Mouse (Mus musculus): Measurements from ENCODE around the gene Cnnm2.

The Cnnm2 gene

GRCm38 (mm10) chr19:46848381-46849268 lies 87.2 kb downstream of the Cnnm2 start:
- DNase-seq: no peak

DNA sequence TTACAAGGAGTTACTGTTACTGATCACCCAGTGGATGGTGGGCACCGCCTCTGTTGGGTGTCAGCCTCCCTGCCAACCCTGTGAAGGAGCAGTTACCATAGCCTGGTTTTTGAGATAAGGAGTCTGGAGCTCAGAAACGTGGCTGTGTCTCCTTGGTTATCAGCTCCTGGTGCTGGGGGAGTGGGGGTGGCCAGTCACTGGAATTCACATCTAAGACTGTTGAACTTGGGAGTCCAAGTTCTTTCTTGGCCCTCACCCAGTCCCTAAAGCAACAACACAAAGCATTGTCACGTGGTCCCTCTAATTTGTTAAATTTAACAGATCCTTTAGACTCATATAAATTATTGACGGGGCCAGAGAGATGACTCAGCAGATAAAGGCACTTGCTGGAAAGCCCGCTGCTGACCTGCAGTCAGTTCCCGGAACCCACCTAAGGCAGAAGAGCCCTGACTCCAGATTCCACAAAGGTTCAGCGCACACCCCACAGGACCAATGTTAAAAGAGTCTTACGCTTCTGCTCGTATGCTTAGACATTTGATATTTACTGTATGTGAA lies 88.1 kb downstream of the Cnnm2 start:
- no peak for DNase-seq

DNA sequence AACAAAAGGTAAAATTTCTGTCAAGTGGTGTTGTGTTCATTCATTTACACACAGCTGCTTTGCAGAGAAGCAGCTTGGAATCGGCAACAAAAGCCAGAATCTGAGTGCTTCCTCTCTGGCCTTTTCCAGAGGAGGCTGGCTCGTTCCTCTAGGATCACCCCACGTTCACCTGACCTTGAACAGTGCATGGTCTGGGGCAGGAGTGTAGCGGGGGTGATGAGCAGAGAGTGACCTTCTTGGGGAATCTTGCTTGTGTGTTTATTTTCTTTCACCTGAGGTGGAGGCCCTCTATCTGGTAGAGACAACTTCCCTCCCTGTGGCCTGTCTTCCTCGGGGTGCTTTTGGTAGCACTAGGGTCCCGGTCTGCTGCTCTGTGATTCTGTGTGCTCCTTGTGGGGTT lies 94.8 kb downstream of the Cnnm2 start:
- DNase-seq: no peak

DNA sequence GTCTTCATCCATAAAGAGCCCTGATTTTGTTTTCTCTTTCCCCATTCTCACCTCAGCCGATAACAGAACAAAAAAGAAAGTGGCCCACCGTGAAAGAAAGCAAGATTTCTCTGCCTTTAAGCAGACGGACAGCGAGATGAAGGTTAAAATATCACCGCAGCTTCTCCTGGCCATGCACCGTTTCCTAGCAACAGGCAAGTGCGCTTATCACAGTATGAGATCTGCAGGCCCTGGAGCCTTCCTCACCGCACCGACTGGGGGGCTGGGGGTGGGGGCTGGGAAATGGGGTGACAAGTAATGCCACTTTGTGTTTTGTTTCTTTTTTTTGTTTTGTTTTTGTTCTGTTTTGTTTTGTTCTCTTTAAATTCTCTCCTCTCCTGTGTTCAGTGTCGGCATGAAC lies 95.4 kb downstream of the Cnnm2 start:
- DNase-seq: no peak

- DNase-seq: no peak
These were observed 96.0 kb downstream of the Cnnm2 start for GRCm38 (mm10) chr19:46857277-46857989.

DNA sequence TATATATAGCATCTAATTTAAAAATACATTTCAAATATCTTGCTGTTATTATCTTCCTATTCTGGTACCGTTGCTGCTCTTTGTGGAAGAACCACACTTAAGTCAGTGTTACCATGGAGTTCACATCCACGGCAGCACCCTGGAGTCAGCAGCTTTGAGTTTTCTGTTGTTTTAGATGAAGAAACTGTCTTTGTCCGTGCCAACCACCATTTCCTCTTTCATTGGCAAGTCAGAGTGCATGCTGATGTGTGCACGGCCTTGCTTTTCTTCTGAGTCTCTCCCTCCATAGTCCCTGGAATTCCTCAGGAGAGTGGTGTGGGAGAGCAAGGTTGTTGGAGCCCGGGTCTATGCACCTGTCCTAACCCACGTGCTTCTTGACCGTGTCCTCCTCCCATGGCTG lies 96.8 kb downstream of the Cnnm2 start:
- no peak for DNase-seq

DNA sequence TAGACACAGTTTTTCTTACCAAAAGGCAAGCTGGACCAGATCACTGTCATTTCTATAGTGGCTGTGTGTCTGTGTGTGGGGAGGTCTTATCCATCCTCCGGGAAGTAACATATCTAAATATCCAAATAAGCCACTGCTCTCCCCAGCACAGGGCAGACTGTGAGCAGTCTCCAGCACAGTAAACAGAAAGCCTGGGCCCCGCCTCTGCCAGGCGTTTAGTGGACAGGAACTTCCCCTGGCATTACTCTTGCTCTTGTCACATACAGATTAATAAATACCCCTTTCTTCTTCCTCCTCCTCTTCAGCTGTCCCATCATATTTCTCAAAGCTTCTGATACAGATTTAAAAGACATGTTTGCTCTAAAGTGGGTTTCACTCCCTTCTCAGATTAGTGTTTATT lies 101.2 kb downstream of the Cnnm2 start:
- no peak for DNase-seq

- DNase-seq: no peak
These were observed 102.0 kb downstream of the Cnnm2 start for GRCm38 (mm10) chr19:46863236-46863927.

- no peak for DNase-seq
These were observed 102.7 kb downstream of the Cnnm2 start for GRCm38 (mm10) chr19:46864079-46864478.

DNA sequence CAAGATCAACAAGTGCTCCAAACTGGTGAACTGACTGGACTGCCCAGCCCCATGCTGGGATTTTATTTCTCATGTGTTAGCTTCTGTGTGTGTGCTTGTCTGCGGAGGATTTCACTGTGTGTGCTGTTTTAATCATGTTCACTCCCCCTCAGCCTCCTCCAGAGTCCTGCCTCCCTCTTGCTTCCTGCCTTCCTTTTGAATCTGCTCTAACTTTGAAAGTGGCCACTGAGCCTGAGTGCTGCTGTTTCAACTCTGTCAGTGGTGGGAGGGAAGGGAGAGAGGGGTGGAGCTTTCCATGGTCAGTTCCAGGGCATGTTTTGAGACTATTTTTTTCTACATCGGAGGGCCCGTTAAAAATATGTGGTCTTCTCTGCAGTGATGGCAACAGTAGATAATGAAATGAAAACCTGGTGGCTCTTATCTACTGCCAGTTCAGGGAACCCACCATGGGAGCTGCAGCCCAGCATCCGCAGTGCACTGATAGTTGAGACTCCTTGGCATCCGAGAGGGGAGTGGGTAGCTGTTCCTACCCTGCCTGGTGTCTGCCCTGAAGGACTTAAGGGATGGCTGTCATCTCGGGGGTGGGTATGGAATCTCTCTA lies 103.4 kb downstream of the Cnnm2 start:
- no peak for DNase-seq

GRCm38 (mm10) chr19:46865381-46865780 lies 104.0 kb downstream of the Cnnm2 start:
- DNase-seq: no peak

GRCm38 (mm10) chr19:46869049-46869448 lies 107.7 kb downstream of the Cnnm2 start:
- DNase-seq: no peak

- peak; percentile 80 for DNase-seq
These were observed 108.1 kb downstream of the Cnnm2 start for GRCm38 (mm10) chr19:46869526-46869925.

DNA sequence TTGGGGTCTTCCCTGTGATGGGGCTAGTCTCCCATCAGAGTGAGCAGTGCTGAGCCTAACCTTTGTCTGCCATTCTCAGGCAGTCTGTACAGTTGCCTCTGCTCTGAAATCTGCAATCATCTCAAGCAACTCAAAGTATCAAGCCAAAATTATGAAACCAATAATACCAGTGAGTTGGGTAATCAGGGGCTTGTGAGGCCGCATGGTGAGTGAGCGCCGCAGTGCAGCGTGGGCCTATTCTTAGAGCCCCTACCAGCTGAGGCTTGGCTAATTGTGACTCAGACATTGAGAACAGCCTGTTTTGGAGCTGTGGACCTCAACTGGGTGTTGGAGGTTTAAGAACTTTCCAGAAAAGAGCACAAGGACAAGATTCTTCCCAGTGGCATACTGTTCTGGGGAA lies 109.7 kb downstream of the Cnnm2 start:
- DNase-seq: peak; percentile 39

DNA sequence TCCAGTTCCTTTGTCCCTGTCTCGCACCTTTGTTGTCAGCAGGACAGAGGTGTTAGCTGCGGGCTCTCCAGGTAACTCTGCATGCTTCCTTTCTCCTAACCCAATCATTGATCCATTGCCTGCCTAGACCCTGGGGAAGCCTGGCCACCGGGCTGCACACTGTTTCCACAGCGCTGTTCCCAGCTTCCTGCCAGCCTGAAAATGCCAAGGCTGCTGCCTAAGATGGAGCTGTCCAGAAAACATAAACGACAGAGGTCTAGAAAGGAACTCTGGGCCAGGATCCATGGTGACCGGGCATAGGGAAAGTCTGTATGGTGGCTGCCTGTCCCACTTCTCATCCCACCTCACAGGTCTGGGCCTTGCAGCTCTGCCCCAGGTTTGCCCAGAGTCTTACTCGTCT lies 110.3 kb downstream of the Cnnm2 start:
- no peak for DNase-seq

DNA sequence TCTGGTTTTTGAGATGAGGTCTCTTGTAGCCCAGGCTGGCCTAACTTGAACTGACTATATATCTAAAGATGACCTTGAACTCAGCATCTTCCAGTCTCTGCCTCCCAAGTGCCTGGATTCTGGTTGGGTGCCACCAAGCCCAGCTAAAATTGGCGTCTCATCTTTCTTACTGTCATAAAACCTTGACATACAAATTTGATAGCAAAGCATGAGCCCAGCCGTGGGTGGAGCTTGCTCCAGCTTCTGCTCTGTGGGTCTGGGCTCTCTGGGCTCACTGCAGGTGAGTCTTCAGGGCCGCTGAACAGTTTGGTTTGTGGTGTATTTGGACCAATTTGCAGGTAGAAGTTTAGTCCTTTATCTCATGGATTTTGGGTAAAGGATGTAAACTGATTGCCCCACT lies 112.5 kb downstream of the Cnnm2 start:
- no peak for DNase-seq

DNA sequence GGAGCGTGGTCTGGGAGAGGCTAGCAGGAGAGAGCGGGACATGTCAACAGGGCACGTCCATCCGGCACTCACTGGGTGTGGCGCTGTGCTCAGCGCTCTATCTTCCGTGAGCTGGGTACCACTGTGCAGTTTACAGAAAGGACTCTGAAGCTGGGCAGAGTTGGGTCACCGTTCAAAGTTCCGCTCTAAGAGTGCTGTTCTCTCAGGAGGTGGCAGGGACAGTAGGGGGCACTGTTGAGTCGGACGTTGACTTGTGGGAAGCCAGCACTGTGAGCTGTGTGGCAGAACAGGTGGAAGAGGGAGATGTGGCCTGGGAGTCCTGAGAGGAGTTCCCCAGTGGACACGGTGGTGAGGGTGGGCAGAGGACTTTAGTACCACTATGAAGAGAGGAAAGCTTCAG lies 114.4 kb downstream of the Cnnm2 start:
- DNase-seq: peak; percentile 84

- DNase-seq: no peak
These were observed 116.5 kb downstream of the Cnnm2 start for GRCm38 (mm10) chr19:46877886-46878285.

- peak; percentile 60 for DNase-seq
These were observed 117.0 kb downstream of the Cnnm2 start for GRCm38 (mm10) chr19:46878346-46878745.

DNA sequence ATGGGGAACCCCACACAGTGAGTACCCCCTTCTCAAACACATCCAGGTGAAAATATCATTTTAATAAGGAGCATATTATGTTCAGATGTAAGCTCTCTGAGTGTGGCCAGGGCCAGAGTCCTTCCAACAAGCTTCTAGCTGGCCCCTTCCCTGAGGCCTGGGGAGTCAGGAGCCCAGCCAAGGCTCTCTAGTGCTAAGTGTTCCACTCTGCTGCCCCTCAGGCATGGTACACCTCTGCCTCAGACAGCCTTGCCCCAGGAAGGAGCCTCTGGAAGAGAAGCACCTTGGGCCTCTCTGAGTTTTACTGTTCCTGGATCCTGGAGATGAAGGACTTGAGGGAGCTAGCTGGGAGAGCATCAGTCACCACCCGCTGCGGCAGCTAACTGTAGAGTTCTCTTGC lies 118.5 kb downstream of the Cnnm2 start:
- no peak for DNase-seq

DNA sequence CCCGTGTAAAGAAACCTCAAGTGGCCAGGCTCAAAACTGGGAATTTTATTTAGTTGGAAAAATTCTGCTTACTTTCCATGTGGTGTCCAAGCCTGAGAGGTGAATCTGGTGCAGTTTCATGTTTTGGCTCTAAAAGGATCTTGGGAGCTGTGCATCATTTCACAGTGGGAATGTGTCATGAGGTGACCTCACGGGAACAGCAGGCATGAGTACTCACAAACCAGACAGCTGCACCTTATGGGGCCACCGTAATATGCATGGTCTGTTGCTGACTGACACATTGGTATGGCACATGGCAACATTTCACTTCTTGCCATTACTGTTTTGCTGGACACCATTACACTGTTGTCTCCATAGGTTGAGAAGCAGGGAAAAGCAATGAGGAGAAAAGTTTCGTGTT lies 124.0 kb downstream of the Cnnm2 start:
- no peak for DNase-seq

GRCm38 (mm10) chr19:46886826-46887225 lies 125.4 kb downstream of the Cnnm2 start:
- DNase-seq: no peak

Data from right cerebral cortex, adult 18-20 months (tissue).